Mouse (Mus musculus) effector memory CD4-positive, alpha-beta T cell, adult 7 months (primary cell): ENCODE data around the gene Wnt9b. TPM values are rescaled to one million over a fixed set of nuclear protein-coding genes. Genes with fewer than 3 reads are reported as not detected.

ENCODE experiments used
- polyA plus RNA-seq: library from polyadenylated mRNA; unstranded; fragments of 100-300 nt; shearing (Covaris generic); gene quantifications from one replicate; pipeline ENCODE4 v1.2.1, GENCODE M21; 2017

Gene Wnt9b
- polyA plus RNA-seq = not detected

GRCm38 (mm10) chr11:103749306-103750089 lies at the start of gene Wnt9b:
Wnt9b (minus strand) TSS chr11:103749821.

GRCm38 (mm10) chr11:103773387-103774227 lies 24.0 kb upstream of the Wnt9b start, which contains the start of gene Wnt3:
Wnt3 (plus strand) TSS chr11:103774150.

GRCm38 (mm10) chr11:103697565-103698176 lies 52.0 kb downstream of the Wnt9b start, which contains the start of gene Gosr2:
Gosr2 (minus strand) TSS chr11:103697898.

Other genes with a start within 250 kb of the Wnt9b start
- 0.10 TPM for gene Lrrc37a, start 245.2 kb downstream of the Wnt9b start, polyA plus RNA-seq
- 0.11 TPM for gene Gm884, start 128.7 kb downstream of the Wnt9b start, polyA plus RNA-seq
- not detected for gene Lyzl6, start 110.9 kb downstream of the Wnt9b start, polyA plus RNA-seq
- not detected for gene Rprml, start 100.3 kb downstream of the Wnt9b start, polyA plus RNA-seq
- 113 TPM for gene Gosr2, start 51.9 kb downstream of the Wnt9b start, polyA plus RNA-seq
- gene Wnt3, start 24.3 kb upstream of the Wnt9b start, polyA plus RNA-seq = 0.61 TPM
- gene Nsf, start 204.2 kb upstream of the Wnt9b start, polyA plus RNA-seq = 55.3 TPM
- gene Arf2, start 216.9 kb upstream of the Wnt9b start, polyA plus RNA-seq = 27.2 TPM